Mouse (Mus musculus): ENCODE results near the gene Zfp652. TPM values are rescaled to one million over a fixed set of nuclear protein-coding genes. Genes with fewer than 3 reads are reported as not detected.

Zfp652 gene
- polyA plus RNA-seq, 1 experiment, result 18.2 TPM

DNA sequence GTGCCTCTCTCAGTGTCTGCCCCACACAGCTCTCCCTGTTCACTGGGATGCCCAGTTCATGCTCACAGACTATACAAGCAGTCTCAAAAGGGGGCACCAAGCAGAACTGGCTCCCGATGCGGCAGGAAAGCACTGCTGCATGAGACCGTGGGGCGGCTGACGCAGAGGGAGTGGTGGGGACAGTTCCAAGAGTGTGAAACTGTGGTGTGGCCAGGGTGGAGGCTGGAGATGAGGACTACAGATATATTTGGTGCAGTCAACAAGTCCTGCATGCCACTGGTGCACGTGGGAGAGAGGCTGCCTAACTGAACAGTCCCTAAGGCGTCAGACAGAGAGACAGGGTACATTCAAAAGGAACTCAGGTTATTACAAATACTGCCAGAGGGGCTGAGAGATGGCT, 23.5 kb upstream of the Zfp652 start:
- Histone ChIP-seq H3K27ac (ENCODE audit: insufficient read depth, low read length) (peak overlapping the region; percentile 78), H3K4me1 (ENCODE audit: control insufficient read depth, insufficient read depth, insufficient read length) (peaks cover 29% of the 10 kb centered on the region; the same call in 1 of the 2 replicates), H3K4me3 (ENCODE audit: extremely low read depth, insufficient read depth, insufficient read length) (no peak overlapping the region; the same call in 1 of the 2 replicates), H3K27me3 (ENCODE audit: control insufficient read depth, insufficient read depth, low read length) (no peaks in the 10 kb centered on the region), H3K36me3 (ENCODE audit: control insufficient read depth, insufficient read depth, low read length) (no peaks in the 10 kb centered on the region)
- no peak for TF ChIP-seq POLR2A (IDR thresholded peaks at IDR 0.05; ENCODE audit: low read depth, low read length)
- no peak for TF ChIP-seq CTCF (IDR thresholded peaks at IDR 0.05; ENCODE audit: extremely low read depth, insufficient read depth, insufficient read length, insufficient replicate concordance)
- DNase-seq (ENCODE audit: low read depth in 1 of 2, low spot score in 2 of 2), result peak in 1 of 2 experiments; percentile 16
- WGBS, result 6% methylated on average over 7 of the region's 7 CpGs

DNA sequence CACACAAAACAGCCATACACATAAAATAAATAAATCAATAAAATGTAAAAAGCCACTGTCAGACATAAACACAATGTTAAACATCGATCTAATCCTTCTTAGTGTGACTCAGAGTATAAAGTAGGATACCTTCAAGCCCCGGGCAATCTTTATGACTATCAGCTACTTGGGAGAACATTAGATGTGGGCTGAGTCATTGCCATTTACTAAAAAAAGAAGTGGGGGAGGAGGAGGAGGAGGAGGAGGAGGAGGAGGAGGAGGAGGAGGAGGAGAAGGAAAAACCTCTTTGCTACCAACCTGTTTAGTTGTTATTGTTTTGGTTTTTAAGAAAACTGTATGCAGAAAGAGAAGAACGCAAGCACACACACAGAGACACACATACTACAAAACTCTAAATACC, 22.9 kb upstream of the Zfp652 start:
- no peak for DNase-seq (ENCODE audit: low read depth in 1 of 2, low spot score in 2 of 2)
- Histone ChIP-seq H3K36me3 (ENCODE audit: control insufficient read depth, insufficient read depth, low read length) (no peaks in the 10 kb centered on the region), H3K4me3 (ENCODE audit: extremely low read depth, insufficient read depth, insufficient read length) (no peak overlapping the region), H3K27ac (ENCODE audit: insufficient read depth, low read length) (no peak overlapping the region), H3K27me3 (ENCODE audit: control insufficient read depth, insufficient read depth, low read length) (no peaks in the 10 kb centered on the region), H3K4me1 (ENCODE audit: control insufficient read depth, insufficient read depth, insufficient read length) (peaks cover 29% of the 10 kb centered on the region; the same call in 1 of the 2 replicates)
- TF ChIP-seq CTCF (IDR thresholded peaks at IDR 0.05; ENCODE audit: extremely low read depth, insufficient read depth, insufficient read length, insufficient replicate concordance), result no peak
- no peak for TF ChIP-seq POLR2A (IDR thresholded peaks at IDR 0.05; ENCODE audit: low read depth, low read length)
- WGBS, result 53% methylated on average over 3 of the region's 3 CpGs

DNA sequence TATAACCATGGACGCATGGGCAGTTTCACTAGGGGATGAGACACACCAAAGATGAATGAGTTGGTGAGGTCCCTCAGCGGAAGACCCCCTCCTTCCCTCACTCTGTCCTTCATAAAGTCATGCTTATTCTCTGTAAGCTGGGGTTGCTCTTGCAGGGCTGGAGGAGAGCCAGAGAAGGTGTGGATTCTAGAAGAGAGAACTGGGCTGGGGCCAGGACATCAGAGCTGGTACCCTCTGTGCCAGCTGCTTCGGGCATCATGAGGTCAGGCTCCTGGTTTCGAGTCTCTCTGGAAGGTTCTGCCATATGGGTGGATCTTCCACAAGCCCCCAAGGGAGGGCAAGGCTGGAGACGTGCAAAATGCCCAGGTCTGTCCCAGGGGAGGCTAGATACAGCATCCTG, 13.9 kb upstream of the Zfp652 start:
- TF ChIP-seq POLR2A (IDR thresholded peaks at IDR 0.05; ENCODE audit: low read depth, low read length), result no peak
- 80% methylated on average over 5 of the region's 5 CpGs for WGBS
- no peaks in the 10 kb centered on the region for H3K27me3 ChIP-seq (ENCODE audit: control insufficient read depth, insufficient read depth, low read length)
- no peak overlapping the region for H3K4me3 ChIP-seq (ENCODE audit: extremely low read depth, insufficient read depth, insufficient read length)
- no peaks in the 10 kb centered on the region for H3K36me3 ChIP-seq (ENCODE audit: control insufficient read depth, insufficient read depth, low read length)
- no peak overlapping the region for H3K27ac ChIP-seq (ENCODE audit: insufficient read depth, low read length)
- no peaks in the 10 kb centered on the region for H3K4me1 ChIP-seq (ENCODE audit: control insufficient read depth, insufficient read depth, insufficient read length)
- DNase-seq (ENCODE audit: low read depth in 1 of 2, low spot score in 2 of 2), result no peak

DNA sequence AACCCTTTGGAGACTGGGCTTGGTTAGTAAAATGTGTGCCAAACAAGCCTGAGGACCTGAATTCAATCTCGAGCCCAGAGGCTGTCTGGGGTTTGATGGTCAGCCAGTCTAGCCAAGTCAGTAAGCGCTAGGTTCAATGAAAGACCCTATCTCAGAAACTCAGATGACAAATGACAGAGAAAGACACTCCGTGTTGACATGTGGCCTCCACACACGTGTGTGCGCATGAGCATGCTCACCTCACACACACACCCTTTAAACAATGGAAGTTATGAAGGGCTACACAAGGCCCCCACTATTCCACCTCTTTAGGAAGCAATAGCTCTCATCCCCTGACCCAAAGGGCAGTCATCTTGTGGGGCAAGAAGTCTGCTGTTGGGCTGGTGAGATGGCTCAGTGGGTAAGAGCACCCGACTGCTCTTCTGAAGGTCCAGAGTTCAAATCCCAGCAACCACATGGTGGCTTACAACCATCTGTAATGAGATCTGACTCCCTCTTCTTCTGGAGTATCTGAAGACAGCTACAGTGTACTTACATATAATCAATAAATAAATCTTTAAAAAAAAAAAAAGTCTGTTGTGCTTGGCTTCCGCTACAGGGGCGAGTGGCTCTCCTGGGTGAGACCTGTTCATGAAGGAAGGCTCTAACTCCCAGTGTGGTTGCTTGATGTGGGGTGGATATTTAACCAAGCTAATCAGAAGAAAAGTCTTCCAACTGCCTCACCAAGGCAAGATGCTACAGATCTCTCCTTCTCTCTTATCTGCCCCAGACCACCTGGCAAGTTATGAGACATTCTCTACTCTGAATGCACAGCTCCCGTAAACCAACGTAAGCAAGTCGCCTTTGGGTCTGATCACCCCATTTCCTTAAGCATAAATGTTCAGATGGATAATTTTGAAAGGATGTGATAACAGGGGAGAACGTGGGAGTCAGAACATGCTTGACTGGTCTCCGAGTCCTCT, 11.4 kb upstream of the Zfp652 start:
- H3K27me3 ChIP-seq (ENCODE audit: control insufficient read depth, insufficient read depth, low read length), result no peaks in the 10 kb centered on the region
- H3K27ac ChIP-seq (ENCODE audit: insufficient read depth, low read length), result no peak overlapping the region

DNA sequence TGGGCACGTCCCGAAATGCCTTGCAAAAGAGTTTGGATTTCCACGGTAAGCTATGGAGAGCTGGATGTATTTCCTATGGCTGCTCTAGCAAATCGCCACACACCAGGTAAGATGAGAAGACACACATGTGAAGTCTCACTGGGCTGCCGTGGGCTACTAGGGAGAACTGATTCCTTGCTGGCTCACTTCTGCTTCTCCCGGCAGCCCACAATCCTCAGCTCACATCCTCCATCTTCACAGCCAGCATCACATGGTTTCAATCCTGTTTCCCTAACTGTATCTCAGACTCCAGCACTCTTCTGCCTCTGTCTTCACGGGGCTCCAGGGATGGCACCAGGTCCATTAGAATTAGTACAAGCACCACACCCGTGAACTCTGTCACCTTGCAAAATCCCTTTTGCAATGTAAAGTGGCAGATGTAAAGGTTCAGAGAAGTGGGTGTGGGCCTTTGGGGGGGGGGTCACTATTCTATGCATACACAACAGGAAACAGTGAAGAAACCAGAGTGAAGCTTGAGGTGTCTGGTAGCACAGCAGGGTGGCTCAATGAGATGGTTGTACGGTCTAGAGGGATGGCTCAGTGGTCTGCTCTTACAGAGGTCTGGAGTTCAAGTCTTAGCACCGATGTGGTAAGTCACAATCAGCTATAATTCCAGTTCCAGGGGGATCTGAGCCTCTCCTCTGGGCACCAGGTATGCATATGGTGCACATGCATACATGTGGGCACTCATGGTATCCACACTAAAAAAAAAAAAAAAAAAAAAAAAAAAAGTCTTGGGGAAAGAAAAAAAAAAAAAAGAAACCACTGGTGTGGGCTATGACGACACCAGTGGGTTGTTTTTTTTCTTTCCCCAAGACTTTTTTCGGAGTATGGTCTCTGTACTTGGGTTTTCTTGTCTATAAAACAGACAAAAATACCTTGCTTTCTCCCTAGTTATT, 8.2 kb upstream of the Zfp652 start:
- Histone ChIP-seq H3K27me3 (ENCODE audit: control insufficient read depth, insufficient read depth, low read length) (no peaks in the 10 kb centered on the region), H3K36me3 (ENCODE audit: control insufficient read depth, insufficient read depth, low read length) (no peaks in the 10 kb centered on the region), H3K4me1 (ENCODE audit: control insufficient read depth, insufficient read depth, insufficient read length) (no peaks in the 10 kb centered on the region), H3K27ac (ENCODE audit: insufficient read depth, low read length) (no peak overlapping the region), H3K4me3 (ENCODE audit: extremely low read depth, insufficient read depth, insufficient read length) (no peak overlapping the region)
- no peak for DNase-seq (ENCODE audit: low read depth in 1 of 2, low spot score in 2 of 2)
- TF ChIP-seq POLR2A (IDR thresholded peaks at IDR 0.05; ENCODE audit: low read depth, low read length) (no peak), CTCF (IDR thresholded peaks at IDR 0.05; ENCODE audit: extremely low read depth, insufficient read depth, insufficient read length, insufficient replicate concordance) (no peak)
- 81% methylated on average over 12 of the region's 12 CpGs for WGBS

More for the DNA sequence above, 11.4 kb upstream of the Zfp652 start:
- no peaks in the 10 kb centered on the region for H3K36me3 ChIP-seq (ENCODE audit: control insufficient read depth, insufficient read depth, low read length)
- 82% methylated on average over 13 of the region's 13 CpGs for WGBS
- TF ChIP-seq CTCF (IDR thresholded peaks at IDR 0.05; ENCODE audit: extremely low read depth, insufficient read depth, insufficient read length, insufficient replicate concordance) (no peak), POLR2A (IDR thresholded peaks at IDR 0.05; ENCODE audit: low read depth, low read length) (no peak)
- no peak for DNase-seq (ENCODE audit: low read depth in 1 of 2, low spot score in 2 of 2)
- no peaks in the 10 kb centered on the region for H3K4me1 ChIP-seq (ENCODE audit: control insufficient read depth, insufficient read depth, insufficient read length)
- H3K4me3 ChIP-seq (ENCODE audit: extremely low read depth, insufficient read depth, insufficient read length), result no peak overlapping the region

DNA sequence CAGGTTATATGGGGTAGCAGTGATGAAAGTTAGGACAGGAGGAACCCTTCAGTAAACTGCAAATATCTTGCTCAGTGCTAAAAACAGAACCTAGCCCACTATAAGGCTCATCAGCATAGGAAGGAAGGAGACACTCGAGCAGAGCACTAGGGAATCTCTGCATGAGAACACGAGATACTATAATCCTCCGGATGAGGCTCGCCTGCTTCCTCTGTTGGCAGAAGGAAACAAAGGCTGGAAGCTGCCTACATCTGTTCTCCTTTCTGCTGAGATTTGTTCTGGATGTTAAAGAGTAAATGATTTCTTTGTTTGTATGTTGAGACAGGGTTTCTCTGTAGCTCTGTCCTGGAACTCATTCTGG, 7.5 kb upstream of the Zfp652 start:
- Histone ChIP-seq H3K4me1 (ENCODE audit: control insufficient read depth, insufficient read depth, insufficient read length) (no peaks in the 10 kb centered on the region), H3K36me3 (ENCODE audit: control insufficient read depth, insufficient read depth, low read length) (no peaks in the 10 kb centered on the region), H3K27ac (ENCODE audit: insufficient read depth, low read length) (no peak overlapping the region), H3K4me3 (ENCODE audit: extremely low read depth, insufficient read depth, insufficient read length) (no peak overlapping the region), H3K27me3 (ENCODE audit: control insufficient read depth, insufficient read depth, low read length) (no peaks in the 10 kb centered on the region)
- TF ChIP-seq POLR2A (IDR thresholded peaks at IDR 0.05; ENCODE audit: low read depth, low read length), result no peak
- TF ChIP-seq CTCF (IDR thresholded peaks at IDR 0.05; ENCODE audit: extremely low read depth, insufficient read depth, insufficient read length, insufficient replicate concordance), result no peak
- WGBS, result 64% methylated on average over 4 of the region's 4 CpGs
- no peak for DNase-seq (ENCODE audit: low read depth in 1 of 2, low spot score in 2 of 2)
